In the genomic region with DNA sequence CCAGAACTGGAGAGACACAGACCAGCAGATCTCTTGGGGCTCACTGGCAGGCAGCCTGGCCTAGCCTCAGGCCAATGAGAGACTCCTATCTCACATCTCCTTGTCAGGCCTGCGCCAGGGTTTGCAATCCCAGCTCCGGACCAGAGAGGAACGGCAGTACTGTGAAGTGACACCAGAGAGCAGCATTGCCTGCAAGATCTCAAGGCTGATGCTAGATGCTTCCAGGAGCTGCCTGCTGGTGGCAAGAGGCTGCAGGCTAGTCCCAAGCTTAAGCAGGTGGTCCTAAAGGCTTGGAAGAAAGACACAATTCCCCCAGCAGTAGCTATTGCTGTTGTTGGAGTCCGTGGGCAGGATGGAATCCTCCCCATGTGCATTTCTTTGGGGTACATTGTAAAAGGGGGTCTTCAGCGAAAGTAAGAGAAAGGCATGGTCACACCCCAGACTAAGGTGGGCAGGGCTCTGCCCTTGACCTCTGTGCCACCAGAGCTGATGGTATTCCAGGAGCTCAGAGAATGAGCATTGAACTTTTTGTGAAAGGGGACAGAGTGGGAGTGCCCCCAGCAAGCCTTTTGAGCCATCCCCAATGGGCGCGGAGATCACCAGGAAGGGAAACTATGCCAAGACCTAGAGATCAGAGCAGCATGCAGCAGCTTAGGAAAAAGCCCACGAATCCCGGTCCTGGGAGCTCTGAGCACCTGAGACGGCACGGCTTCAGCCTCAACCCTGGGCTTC, we compare ENCODE assay signal across 9 mouse cellular contexts. TPM values are rescaled to one million over a fixed set of nuclear protein-coding genes. Genes with fewer than 3 reads are reported as not detected.
DNase-seq lines count a peak whose midpoint lies in the region; TF ChIP-seq lines count a peak whose summit lies in the region.
"Had no signal": no experiment of that assay in that cellular context is flagged by ENCODE, and none has a peak within 500 bp of the region (broad histone marks: within the 10 kb centered on the region; RNA-seq: fewer than 3 reads in every experiment).

No protein-coding gene starts in this region.

- TF ChIP-seq POLR2A in lung, adult 2 months (IDR thresholded peaks at IDR 0.05; ENCODE audit: borderline replicate concordance, extremely low read depth, low read depth, low read length): no peak

- WGBS in lung, adult 2 months: 53% methylated on average over 11 of the region's 11 CpGs

- no peaks in the 10 kb centered on the region for H3K4me1 ChIP-seq in lung, adult 2 months (ENCODE audit: control insufficient read depth, insufficient read depth, low read length)

- peak; percentile 84 for TF ChIP-seq CTCF in lung, adult 2 months (IDR thresholded peaks at IDR 0.05; ENCODE audit: insufficient read depth, low read length)

- no peak overlapping the region for H3K4me3 ChIP-seq in lung, adult 2 months (replicated peaks; ENCODE audit: extremely low read depth, low read depth, low read length)

- peak; percentile 74 for DNase-seq in CD4-positive, CD25-positive, alpha-beta regulatory T cell, adult 2 months (ENCODE audit: low read depth, low spot score)
- DNase-seq in adrenal gland, adult 8-10 months: peak; percentile 35
- peak; percentile 84 for DNase-seq in embryo, embryonic 10.5 days (ENCODE audit: low spot score)
- peak; percentile 35 to 62 for DNase-seq in gastrocnemius, postnatal 4 days (ENCODE audit: low spot score in 2 of 2)
- DNase-seq in kidney, postnatal 10 days: peak; percentile 82
- DNase-seq in lung, adult 2 months: peak; percentile 31
- DNase-seq in ovary, postnatal 14 days (ENCODE audit: low spot score): peak; percentile 56
- peak; percentile 4 to 27 for DNase-seq in thymus, postnatal 10 days (ENCODE audit: low spot score in 2 of 2)

RNA-seq across cellular contexts. Expression of gene Sfxn1, which starts 42.3 kb away (rescaled TPM):
- 10 to 100 TPM; 46.9 to 62.5 (median 52.4) TPM for total RNA-seq in adrenal gland, adult 8-10 months (2022)
- total RNA-seq in gastrocnemius, postnatal 4 days (2021): 10 to 100 TPM; 13.5 to 14.8 TPM
- polyA plus RNA-seq in lung, adult 2 months (2012; rRNA removed): 6.9 and 8.6 TPM in 2 replicates

RNA-seq across cellular contexts. Expression of gene Drd1, which starts 58.5 kb away (rescaled TPM):
- under 1 TPM in 3 of 4 experiments, not detected in 1; 0.07 to 0.15 (median 0.11) TPM for total RNA-seq in adrenal gland, adult 8-10 months (2022)
- total RNA-seq in gastrocnemius, postnatal 4 days (2021): under 1 TPM; 0.57 to 0.66 TPM
- polyA plus RNA-seq in lung, adult 2 months (2012; rRNA removed): not detected in 2 replicates
- polyA plus RNA-seq: heart, embryonic 16.5 days had no signal

Comparison
In these comparisons a context has a peak if more than half of its experiments do, and no peak if none do; other contexts are left out.
1. DNase-seq: peak in every context shown above with its lines; median percentile 84 in embryo, embryonic 10.5 days; 82 in kidney, postnatal 10 days; 74 in CD4-positive, CD25-positive, alpha-beta regulatory T cell, adult 2 months; 56 in ovary, postnatal 14 days; 48 in gastrocnemius, postnatal 4 days; 35 in adrenal gland, adult 8-10 months; 31 in lung, adult 2 months; 16 in thymus, postnatal 10 days.